Mouse (Mus musculus) layer of hippocampus, adult 2 months (tissue): Measurements from ENCODE around the gene Gm3250. TPM values are rescaled to one million over a fixed set of nuclear protein-coding genes. Genes with fewer than 3 reads are reported as not detected.
A peak's percentile ranks its signal among the peaks of the same experiment; 100 is the strongest.
"Not testable (repeated sequence)": the region's sequence is repeated elsewhere in the genome, so short reads cannot be mapped to it uniquely, and the experiment has no call there.

ENCODE experiments used
- DNase-seq, 2 experiments: peaks; one replicate each; pipeline ENCODE4 v3.0.0; 2022; ENCODE audit warnings: low spot score in 2 of 2
- H3K27ac ChIP-seq: fragments of 200-600 bp; 2 replicates; pipeline ENCODE4 v1.8.1; 2022
- H3K4me3 ChIP-seq: fragments of 200-600 bp; 2 replicates; pipeline ENCODE4 v1.8.1; 2022; ENCODE audit warnings: mild to moderate bottlenecking
- CTCF ChIP-seq: fragments of 200-600 bp; conservative IDR thresholded peaks from 2 replicates; pipeline ENCODE4 v1.8.1; 2022; ENCODE audit warnings: antibody characterized with exemption, mild to moderate bottlenecking, moderate library complexity
- long read RNA-seq, 2 experiments: library from polyadenylated mRNA; stranded (forward); transcript quantifications; one replicate each; pipeline ENCODE4 v2.0.0; 2021; ENCODE audit warnings: borderline mapping rate in 2 of 2
- total RNA-seq, 2 experiments: library from RNA; stranded (reverse); gene quantifications; 2 replicates each; pipeline ENCODE4 v1.2.3; 2021

Gm3250 gene
- not detected for total RNA-seq
- long read RNA-seq, experiment 1, result 0 reads
- long read RNA-seq, experiment 2, result 0 reads

DNA sequence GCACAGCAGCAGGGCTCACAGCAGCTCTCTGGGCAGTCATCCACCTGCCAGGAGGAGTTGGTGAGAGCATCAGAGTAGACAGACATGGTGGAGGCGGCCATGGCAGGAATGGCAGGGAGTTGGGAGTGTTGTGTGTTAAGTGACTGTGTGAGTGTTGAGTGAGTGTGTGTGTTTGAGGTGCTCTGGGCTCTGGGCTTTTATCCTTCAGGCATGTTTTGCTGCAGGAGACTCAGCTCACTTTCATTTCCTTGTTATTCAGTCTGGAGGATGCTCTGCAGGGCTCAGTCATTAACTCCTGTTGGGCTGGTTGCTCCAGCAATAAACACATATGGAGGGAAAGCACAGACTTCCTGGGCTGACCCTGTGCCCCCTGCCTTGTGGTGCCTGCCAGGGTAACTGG, at the start of gene Gm3250:
Gene Gm3250 (minus strand): TSS at position 101 of the 400 bp plus-strand sequence.
- H3K4me3 ChIP-seq, DNase-seq, H3K27ac ChIP-seq: not testable (repeated sequence)

DNA sequence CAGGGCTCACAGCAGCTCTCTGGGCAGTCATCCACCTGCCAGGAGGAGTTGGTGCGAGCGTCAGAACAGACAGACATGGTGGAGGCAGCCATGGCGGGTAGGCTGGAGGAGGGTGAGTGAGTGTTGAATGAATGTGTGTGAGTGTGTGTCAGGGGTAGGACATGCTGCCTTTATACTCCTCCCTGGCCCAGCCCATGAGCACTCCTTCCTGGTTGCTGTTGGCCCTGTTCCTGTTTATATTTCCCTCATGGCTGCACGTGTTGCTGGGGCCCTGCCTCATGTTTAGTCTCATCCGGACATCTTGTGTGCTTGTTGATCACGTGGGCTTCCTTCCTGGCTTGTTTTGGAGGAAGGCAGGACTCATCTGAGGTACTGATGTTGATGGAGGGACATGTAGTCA, 44.6 kb upstream of the Gm3250 start, which contains the start of gene Krtap10-4:
Gene Krtap10-4 (minus strand): TSS at position 145 of the 400 bp plus-strand sequence.
- H3K4me3 ChIP-seq, result no peak within 1 kb of the TSS
- H3K27ac ChIP-seq, result no peak within 1 kb of the TSS
- no peak for TF ChIP-seq CTCF
- DNase-seq, result no peak

DNA sequence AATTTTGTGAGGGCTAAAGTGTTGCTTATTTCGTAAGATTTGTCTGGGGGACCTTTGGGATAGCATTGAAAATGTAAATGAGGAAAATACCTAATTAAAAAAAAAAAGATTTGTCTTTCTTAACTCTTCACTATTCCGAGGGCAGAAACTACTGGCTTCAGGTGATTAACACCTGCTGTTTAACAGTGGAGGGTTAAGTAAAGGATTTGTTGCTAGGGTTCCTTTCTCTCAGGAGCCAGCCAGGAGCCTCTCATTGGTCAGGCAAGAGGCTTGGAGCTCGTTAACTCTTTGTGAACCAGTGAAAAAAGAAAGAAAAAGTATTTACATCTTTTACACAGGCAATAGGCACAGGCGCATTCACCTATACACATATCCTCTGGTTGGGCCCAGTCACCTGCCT, 36.9 kb upstream of the Gm3250 start:
- Histone ChIP-seq H3K4me3 (no peak overlapping the region), H3K27ac (no peak overlapping the region)
- DNase-seq, result no peak
- no peak for TF ChIP-seq CTCF

DNA sequence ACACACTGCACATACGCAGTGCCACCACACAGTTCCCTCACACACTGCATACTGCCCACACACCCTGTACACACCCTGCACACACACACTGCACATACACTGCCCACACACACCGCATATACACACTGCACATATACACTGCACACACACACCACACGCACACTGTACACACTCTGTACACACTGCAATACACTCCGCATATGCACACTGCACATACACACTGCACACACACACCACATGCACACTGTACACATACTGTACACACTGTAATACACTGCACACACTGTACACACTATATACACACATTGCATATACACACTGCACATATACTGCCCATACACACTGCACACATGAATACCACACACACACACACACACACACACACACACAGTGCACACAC, 36.2 kb upstream of the Gm3250 start:
- DNase-seq, result no peak
- Histone ChIP-seq H3K27ac (no peak overlapping the region), H3K4me3 (no peak overlapping the region)
- no peak for TF ChIP-seq CTCF

DNA sequence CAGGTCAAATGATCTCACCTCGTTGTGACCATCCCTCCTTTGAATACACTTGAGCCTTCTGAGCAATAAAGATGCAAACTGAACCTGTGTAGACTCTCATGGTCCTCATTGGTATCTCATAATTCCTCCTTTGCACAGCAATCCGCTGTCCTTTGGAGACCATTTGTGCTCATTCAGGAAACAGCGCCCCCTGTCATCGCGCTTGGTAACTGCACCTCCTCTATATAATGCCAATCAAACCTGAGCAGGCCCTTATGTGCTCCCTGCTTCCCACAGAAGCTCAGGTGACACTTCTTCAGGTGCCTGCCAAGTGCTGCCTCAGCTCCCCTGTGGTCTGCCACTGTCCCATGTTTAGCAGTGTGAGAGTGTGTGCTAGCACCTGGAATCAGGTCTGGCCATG, 33.2 kb upstream of the Gm3250 start:
- DNase-seq, result no peak
- no peak overlapping the region for H3K4me3 ChIP-seq
- peak; percentile 72 for TF ChIP-seq CTCF
- no peak overlapping the region for H3K27ac ChIP-seq

DNA sequence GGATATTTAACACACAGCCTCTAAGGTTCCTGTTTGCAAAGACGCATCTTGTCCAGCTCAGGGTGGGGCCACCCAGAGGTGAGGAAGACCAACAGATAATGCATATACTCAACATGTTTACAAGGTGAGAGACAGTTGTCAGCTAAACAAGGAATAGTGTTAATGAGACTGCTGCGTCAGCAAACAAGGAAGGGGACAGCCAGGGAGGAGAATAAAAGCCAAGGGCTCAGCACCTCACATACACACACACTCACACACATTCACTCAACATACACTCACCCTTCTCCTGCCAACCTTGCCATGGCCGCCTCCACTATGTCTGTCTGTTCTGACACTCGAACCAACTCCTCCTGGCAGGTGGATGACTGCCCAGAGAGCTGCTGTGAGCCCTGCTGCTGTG, 32.0 kb upstream of the Gm3250 start, which contains the start of gene Gm2696:
Gene Gm2696 (plus strand): TSS at position 301 of the 400 bp plus-strand sequence.
- no peak within 1 kb of the TSS for H3K27ac ChIP-seq
- no peak for TF ChIP-seq CTCF
- DNase-seq, result no peak
- H3K4me3 ChIP-seq, result no peak within 1 kb of the TSS

DNA sequence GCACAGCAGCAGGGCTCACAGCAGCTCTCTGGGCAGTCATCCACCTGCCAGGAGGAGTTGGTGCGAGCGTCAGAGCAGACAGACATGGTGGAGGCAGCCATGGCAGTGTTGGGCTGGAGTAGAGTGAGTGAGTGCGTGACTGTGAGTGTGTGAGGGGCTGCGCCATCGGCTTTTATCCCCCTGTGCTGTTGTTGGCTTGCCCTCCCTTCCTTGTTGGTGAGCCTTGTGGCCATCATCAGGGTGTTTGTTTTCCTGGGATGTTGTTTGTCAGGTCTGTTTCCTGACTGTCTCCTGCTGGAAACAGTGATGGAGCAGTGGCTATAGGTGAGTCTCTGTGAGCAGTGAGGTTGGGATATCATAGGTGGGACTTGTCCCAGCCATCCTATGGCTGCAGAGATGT, 29.4 kb upstream of the Gm3250 start, which contains the start of gene Gm9507:
Gene Gm9507 (minus strand): TSS at position 101 of the 400 bp plus-strand sequence.
- H3K27ac ChIP-seq, result no peak within 1 kb of the TSS
- TF ChIP-seq CTCF, result no peak
- no peak within 1 kb of the TSS for H3K4me3 ChIP-seq
- DNase-seq, result no peak

DNA sequence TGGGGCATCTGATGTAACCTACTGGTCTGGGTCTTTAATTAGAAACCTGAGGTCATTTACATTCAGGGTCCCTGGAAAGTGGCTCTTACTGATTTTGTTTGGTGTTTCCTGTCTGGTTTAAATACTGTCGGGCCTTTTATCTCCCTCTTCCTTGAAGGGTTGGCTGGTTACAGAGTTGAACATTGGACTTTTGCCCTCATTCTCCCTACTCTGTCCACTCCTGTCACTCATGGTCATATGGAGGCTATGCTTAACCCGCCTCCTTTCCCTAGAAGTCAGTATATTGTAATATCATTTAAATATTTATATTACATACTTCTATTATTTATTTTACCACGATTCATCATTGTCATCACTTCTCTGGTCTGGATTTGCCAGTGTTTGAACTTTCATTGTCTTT, 21.8 kb upstream of the Gm3250 start:
- Histone ChIP-seq H3K4me3 (no peak overlapping the region), H3K27ac (no peak overlapping the region)
- DNase-seq, result no peak
- no peak for TF ChIP-seq CTCF

DNA sequence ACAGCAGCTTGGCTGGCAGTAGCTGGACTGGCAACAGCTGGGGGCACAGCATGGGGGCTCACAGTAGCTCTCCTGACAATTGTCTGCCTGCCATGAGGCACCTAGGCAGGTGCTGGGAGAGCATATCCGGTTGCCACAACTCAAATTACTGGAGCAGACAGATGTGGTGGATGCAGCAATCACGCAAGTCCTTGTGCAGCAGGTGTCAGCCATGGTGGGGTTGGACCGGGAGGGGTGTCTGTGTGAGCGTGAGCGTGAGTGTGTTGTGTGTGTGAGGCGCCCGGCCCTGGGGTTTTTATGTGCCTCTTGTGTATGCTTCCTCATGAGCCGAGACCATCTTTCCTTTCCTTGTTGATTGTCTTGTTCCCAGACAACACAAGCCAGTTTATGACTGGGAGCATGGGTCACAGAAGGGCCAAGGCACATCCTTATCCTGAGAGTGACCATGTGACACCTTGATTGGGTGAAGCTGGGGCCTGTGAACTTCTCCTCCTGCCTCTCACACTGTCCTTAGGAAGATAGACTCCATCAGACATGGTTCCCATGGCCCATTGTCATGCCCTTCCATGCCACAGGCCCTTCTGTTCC, 16.7 kb upstream of the Gm3250 start, which contains the start of gene Gm19668:
Gene Gm19668 (minus strand): TSS at position 213 of the 588 bp plus-strand sequence.
- Histone ChIP-seq H3K27ac (no peak within 1 kb of the TSS), H3K4me3 (no peak within 1 kb of the TSS)
- TF ChIP-seq CTCF, result no peak
- no peak for DNase-seq

DNA sequence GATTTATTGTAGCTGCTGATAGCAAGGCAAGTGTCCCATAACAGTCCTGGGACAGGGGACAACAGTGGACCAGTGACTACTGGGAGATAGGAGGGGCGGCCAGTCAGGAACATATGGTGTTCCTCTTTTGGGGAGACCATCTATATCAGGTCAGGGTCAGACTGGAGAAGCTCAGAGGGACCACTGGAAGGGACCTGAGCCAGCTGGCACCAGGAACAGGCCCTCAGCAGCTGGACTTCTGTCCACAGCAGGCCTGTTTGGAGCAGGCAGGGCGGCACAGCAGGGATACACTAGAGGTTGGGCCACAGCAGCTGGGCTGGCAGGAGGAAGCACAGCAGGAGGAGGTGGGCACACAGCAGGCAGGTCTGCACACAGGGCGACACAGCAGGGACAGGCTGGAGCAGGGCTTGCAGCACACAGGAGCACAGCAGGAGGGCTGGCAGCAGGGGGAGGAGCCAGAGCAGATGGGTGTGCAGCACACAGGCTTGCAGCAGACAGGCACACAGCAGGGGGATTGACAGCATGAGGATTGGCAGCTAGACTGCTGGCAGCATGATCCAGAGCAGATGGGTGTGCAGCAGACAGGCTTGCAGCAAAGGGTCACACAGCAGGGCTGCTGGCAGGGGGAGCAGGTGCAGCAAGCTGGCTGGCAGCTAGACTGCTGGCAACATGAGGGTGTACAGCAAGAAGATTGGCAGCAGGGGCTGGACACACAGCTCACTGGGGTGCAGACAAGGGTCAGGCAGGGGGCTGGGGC, 16.0 kb upstream of the Gm3250 start:
- not testable (repeated sequence) for DNase-seq, H3K27ac ChIP-seq, H3K4me3 ChIP-seq

DNA sequence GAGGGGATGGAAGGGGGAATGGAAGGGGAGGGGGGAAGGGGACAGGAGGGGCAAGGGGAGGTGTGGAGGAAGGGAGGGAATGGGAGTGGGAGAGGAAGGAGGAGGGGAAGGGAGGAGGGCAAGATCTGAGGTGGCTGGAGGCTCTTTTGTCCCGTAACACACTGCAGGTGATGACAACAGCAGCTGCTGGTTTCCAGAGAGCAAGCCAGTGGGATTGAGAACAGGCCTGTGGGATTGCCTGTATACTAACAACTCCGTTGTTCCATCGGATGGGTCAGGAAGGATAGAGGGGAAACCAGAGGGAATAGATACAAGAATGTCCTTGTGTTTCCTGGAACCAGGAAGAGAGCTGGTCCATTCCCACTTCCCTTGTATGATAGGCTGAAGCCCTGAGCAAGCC, 15.3 kb upstream of the Gm3250 start:
- no peak overlapping the region for H3K4me3 ChIP-seq
- no peak for DNase-seq
- H3K27ac ChIP-seq, result no peak overlapping the region
- TF ChIP-seq CTCF, result no peak

DNA sequence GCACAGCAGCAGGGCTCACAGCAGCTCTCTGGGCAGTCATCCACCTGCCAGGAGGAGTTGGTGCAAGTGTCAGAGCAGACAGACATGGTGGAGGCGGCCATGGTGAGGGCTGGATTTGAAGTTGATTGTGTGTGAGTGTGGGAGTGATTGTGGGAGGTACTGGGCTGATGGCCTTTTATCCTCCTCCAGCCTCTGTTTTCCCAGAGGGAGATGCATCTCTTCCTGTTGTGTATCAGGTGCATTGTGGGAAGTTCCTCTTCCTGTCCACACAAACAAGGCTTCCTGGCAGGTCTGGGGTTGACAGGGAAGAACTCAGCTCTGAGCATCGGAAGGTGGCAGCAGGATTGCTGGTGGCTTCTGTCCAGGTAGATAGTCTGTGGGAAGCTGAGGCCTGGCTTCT, 12.6 kb upstream of the Gm3250 start, which contains the start of gene Gm9639:
Gene Gm9639 (minus strand): TSS at position 101 of the 400 bp plus-strand sequence.
- TF ChIP-seq CTCF, result no peak
- Histone ChIP-seq H3K4me3 (no peak within 1 kb of the TSS), H3K27ac (no peak within 1 kb of the TSS)
- no peak for DNase-seq

DNA sequence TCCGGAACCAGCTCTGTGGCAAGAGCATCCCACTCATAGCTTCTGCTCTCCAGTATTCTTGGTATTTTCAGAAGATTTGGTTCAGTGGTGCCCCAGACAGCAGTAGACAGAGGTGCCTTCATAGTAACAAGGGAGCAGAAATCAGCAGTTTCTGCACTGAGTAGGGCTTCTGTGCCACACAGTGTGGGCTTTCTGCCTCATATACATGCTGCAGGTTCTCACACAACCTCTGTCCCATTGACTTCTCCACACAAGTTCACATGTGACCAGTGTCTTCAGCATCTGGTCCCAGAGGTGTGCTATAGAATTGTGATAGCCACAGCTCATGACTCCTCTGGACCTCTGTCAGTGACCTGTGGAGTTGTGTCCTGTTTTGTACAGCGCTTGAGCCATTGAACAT, 6.3 kb upstream of the Gm3250 start:
- Histone ChIP-seq H3K4me3 (no peak overlapping the region), H3K27ac (no peak overlapping the region)
- no peak for DNase-seq
- no peak for TF ChIP-seq CTCF

DNA sequence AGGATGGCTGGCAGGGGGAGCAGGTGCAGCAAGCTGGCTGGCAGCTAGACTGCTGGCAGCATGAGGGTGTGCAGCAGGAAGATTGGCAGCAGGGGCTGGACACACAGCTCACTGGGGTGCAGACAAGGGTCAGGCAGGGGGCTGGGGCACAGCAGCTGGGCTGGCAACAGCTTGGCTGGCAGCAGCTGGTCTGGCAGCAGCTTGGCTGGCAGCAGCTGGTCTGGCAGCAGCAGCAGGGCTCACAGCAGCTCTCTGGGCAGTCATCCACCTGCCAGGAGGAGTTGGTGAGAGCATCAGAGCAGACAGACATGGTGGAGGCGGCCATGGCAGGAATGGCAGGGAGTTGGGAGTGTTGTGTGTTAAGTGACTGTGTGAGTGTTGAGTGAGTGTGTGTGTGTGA, 5.5 kb upstream of the Gm3250 start, which contains the start of gene Gm7137:
Gene Gm7137 (minus strand): TSS at position 325 of the 400 bp plus-strand sequence.
- not testable (repeated sequence) for H3K27ac ChIP-seq, H3K4me3 ChIP-seq, DNase-seq

DNA sequence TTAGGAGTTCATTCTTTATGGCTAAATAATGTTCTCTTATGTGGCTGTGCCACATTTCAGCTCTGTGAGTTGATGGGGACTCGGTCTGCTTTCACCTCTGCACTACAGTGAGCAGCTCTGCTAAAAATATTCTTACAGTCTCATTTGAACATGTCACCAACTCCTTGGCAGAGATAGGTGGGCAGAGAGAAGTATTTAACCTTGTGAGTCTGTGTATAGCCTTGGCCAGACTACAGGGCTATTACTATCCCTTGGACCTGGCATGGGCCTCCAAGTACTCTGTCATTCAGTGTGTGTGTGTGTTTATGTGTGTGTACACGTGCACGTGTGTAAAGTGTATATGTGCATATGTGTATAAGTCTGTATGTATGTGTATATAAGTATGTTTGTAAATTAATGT, 1.1 kb upstream of the Gm3250 start:
- DNase-seq, H3K27ac ChIP-seq, H3K4me3 ChIP-seq: not testable (repeated sequence)

DNA sequence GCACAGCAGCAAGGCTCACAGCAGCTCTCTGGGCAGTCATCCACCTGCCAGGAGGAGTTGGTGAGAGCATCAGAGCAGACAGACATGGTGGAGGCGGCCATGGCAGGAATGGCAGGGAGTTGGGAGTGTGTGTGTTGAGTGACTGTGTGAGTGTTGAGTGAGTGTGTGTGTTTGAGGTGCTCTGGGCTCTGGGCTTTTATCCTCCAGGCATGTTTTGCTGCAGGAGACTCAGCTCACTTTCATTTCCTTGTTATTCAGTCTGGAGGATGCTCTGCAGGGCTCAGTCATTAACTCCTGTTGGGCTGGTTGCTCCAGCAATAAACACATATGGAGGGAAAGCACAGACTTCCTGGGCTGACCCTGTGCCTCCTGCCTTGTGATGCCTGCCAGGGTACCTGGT, 5.5 kb downstream of the Gm3250 start, which contains the start of gene Gm7138:
Gene Gm7138 (minus strand): TSS at position 101 of the 400 bp plus-strand sequence.
- H3K4me3 ChIP-seq, DNase-seq, H3K27ac ChIP-seq: not testable (repeated sequence)

DNA sequence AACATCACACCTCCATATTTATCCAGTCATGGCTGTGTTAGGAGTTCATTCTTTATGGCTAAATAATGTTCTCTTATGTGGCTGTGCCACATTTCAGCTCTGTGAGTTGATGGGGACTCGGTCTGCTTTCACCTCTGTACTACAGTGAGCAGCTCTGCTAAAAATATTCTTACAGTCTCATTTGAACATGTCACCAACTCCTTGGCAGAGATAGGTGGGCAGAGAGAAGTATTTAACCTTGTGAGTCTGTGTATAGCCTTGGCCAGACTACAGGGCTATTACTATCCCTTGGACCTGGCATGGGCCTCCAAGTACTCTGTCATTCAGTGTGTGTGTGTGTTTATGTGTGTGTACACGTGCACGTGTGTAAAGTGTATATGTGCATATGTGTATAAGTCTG, 10.2 kb downstream of the Gm3250 start:
- not testable (repeated sequence) for H3K27ac ChIP-seq, H3K4me3 ChIP-seq, DNase-seq

DNA sequence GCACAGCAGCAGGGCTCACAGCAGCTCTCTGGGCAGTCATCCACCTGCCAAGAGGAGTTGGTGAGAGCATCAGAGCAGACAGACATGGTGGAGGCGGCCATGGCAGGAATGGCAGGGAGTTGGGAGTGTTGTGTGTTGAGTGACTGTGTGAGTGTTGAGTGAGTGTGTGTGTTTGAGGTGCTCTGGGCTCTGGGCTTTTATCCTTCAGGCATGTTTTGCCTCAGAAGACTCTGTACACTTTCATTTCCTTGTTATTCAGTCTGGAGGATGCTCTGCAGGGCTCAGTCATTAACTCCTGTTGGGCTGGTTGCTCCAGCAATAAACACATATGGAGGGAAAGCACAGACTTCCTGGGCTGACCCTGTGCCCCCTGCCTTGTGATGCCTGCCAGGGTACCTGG, 11.1 kb downstream of the Gm3250 start, which contains the start of gene Gm3238:
Gene Gm3238 (minus strand): TSS at position 101 of the 400 bp plus-strand sequence.
- not testable (repeated sequence) for H3K27ac ChIP-seq, DNase-seq

More for the DNA sequence above, 11.1 kb downstream of the Gm3250 start, which contains the start of gene Gm3238:
- not testable (repeated sequence) for H3K4me3 ChIP-seq
